ENCODE assay signal across 9 mouse cellular contexts in genomic region chr14:25226155-25226839, GRCm38 (mm10).
A peak's percentile ranks its signal among the peaks of the same experiment; 100 is the strongest.
DNase-seq lines count a peak whose midpoint lies in the region; ATAC-seq and TF ChIP-seq lines count a peak whose summit lies in the region.
"Had no signal": no experiment of that assay in that cellular context is flagged by ENCODE, and none has a peak within 500 bp of the region (broad histone marks: within the 10 kb centered on the region; RNA-seq: fewer than 3 reads in every experiment).

No protein-coding gene starts in this region.

- peaks cover 9% of the 10 kb centered on the region for H3K4me1 ChIP-seq in hindbrain, embryonic 11.5 days (replicated peaks; ENCODE audit: control insufficient read depth, insufficient read depth, low read length)
- H3K4me1 ChIP-seq in liver, postnatal 0 days (ENCODE audit: insufficient read depth) = peaks cover 11% of the 10 kb centered on the region

- H3K27ac ChIP-seq in hindbrain, embryonic 11.5 days (ENCODE audit: low read depth, low read length) = peak overlapping the region; percentile 70
- H3K27ac ChIP-seq in liver, postnatal 0 days (ENCODE audit: low read depth) = peak overlapping the region; percentile 29
- H3K27ac ChIP-seq: macrophage had no signal

- H3K4me2 ChIP-seq in hindbrain, embryonic 11.5 days (replicated peaks; ENCODE audit: low read depth, low read length) = peak overlapping the region; percentile 17; the same call in 1 of the 2 replicates
- peak overlapping the region; percentile 22 for H3K4me2 ChIP-seq in liver, postnatal 0 days (ENCODE audit: low read depth, low read length)

- no peak for TF ChIP-seq CTCF in C2C12 (IDR thresholded peaks at IDR 0.05; ENCODE audit: control insufficient read depth, insufficient read depth, insufficient read length)
- TF ChIP-seq CTCF in liver, postnatal 0 days (IDR thresholded peaks at IDR 0.05; ENCODE audit: low read depth) = no peak

- H3K27me3 ChIP-seq in C2C12 (ENCODE audit: control insufficient read depth, insufficient read depth, insufficient read length) = no peaks in the 10 kb centered on the region
- no peaks in the 10 kb centered on the region for H3K27me3 ChIP-seq in hindbrain, embryonic 11.5 days (ENCODE audit: control insufficient read depth, insufficient read depth, low read length)
- H3K27me3 ChIP-seq in liver, postnatal 0 days (ENCODE audit: insufficient read depth, low read length) = no peaks in the 10 kb centered on the region

- no peaks in the 10 kb centered on the region for H3K36me3 ChIP-seq in C2C12 (ENCODE audit: control insufficient read depth, insufficient read depth)
- no peaks in the 10 kb centered on the region for H3K36me3 ChIP-seq in hindbrain, embryonic 11.5 days (ENCODE audit: control insufficient read depth, insufficient read depth, low read length)
- H3K36me3 ChIP-seq in liver, postnatal 0 days (replicated peaks; ENCODE audit: insufficient read depth, low read length) = no peaks in the 10 kb centered on the region

- no peaks in the 10 kb centered on the region for H3K9me3 ChIP-seq in hindbrain, embryonic 11.5 days (ENCODE audit: control insufficient read depth, low read length)
- no peaks in the 10 kb centered on the region for H3K9me3 ChIP-seq in liver, postnatal 0 days (ENCODE audit: low read length)

- no peaks in the 10 kb centered on the region for H3K79me3 ChIP-seq in C2C12 (ENCODE audit: low read depth)

- no peaks in the 10 kb centered on the region for H3K79me2 ChIP-seq in C2C12 (ENCODE audit: control insufficient read depth, insufficient read depth)

- DNase-seq in cerebellum, postnatal 14 days = peak; percentile 95
- DNase-seq in frontal cortex, postnatal 14 days (ENCODE audit: low spot score in 2 of 2) = peak; percentile 78 to 82
- DNase-seq in hindbrain, embryonic 11.5 days (ENCODE audit: low spot score) = peak; percentile 72
- peak; percentile 86 for DNase-seq in layer of hippocampus, adult 9-10 months (ENCODE audit: low spot score)
- peak; percentile 72 for DNase-seq in liver, postnatal 0 days
- peak; percentile 49 for DNase-seq in ovary, postnatal 10 days (ENCODE audit: low spot score)
- DNase-seq in urinary bladder, adult 2 months (ENCODE audit: low spot score) = peak; percentile 53

- no peak overlapping the region for H3K9ac ChIP-seq in hindbrain, embryonic 11.5 days (ENCODE audit: low read depth, low read length)
- H3K9ac ChIP-seq in liver, postnatal 0 days (replicated peaks) = no peak overlapping the region

- WGBS in hindbrain, embryonic 11.5 days = 12% methylated on average over 11 of the region's 11 CpGs
- 19% methylated on average over 11 of the region's 11 CpGs for WGBS in liver, postnatal 0 days (ENCODE audit: insufficient replicate concordance)

- peak; percentile 68 for ATAC-seq in hindbrain, embryonic 11.5 days (ENCODE audit: low FRiP score)
- peak; percentile 88 for ATAC-seq in liver, postnatal 0 days

- H3ac ChIP-seq in C2C12 (ENCODE audit: control insufficient read depth, insufficient read length, low read depth) = peak overlapping the region; percentile 63

- no peak overlapping the region for H3K4me3 ChIP-seq in C2C12 (ENCODE audit: insufficient read depth, poor library complexity, severe bottlenecking)
- no peak overlapping the region for H3K4me3 ChIP-seq in hindbrain, embryonic 11.5 days (ENCODE audit: low read depth, low read length)
- no peak overlapping the region for H3K4me3 ChIP-seq in liver, postnatal 0 days (ENCODE audit: low read depth, low read length)

- no peak for TF ChIP-seq EP300 in liver, postnatal 0 days (IDR thresholded peaks at IDR 0.05; ENCODE audit: low read depth)

TF ChIP-seq in C2C12, 6 proteins besides CTCF, POLR2A, EP300 and RAD21:
- TF ChIP-seq USF1 (IDR thresholded peaks at IDR 0.05; ENCODE audit: low read depth) = no peak
